In genomic region chr10:128933976-128934721, GRCm38 (mm10) we compare ENCODE assay signal across 8 mouse cellular contexts. TPM values are rescaled to one million over a fixed set of nuclear protein-coding genes. Genes with fewer than 3 reads are reported as not detected.
DNase-seq lines count a peak whose midpoint lies in the region; ATAC-seq and TF ChIP-seq lines count a peak whose summit lies in the region.

No protein-coding gene starts in this region.

- no peak for TF ChIP-seq CTCF in kidney, postnatal 0 days (IDR thresholded peaks at IDR 0.05; ENCODE audit: low read depth)

- H3K4me2 ChIP-seq in kidney, postnatal 0 days (ENCODE audit: low read length): peak overlapping the region; percentile 71
- peak overlapping the region; percentile 78 for H3K4me2 ChIP-seq in hindbrain, embryonic 13.5 days
- peak overlapping the region; percentile 88 for H3K4me2 ChIP-seq in midbrain, embryonic 15.5 days

- H3K36me3 ChIP-seq in kidney, postnatal 0 days (ENCODE audit: insufficient read depth, low read length): no peaks in the 10 kb centered on the region
- no peaks in the 10 kb centered on the region for H3K36me3 ChIP-seq in hindbrain, embryonic 13.5 days
- H3K36me3 ChIP-seq in midbrain, embryonic 15.5 days (replicated peaks): no peaks in the 10 kb centered on the region

- ATAC-seq in kidney, postnatal 0 days (replicated peaks; ENCODE audit: low FRiP score, low read depth): no peak
- 0 out of 2 replicates have a peak, but pooled peaks have one; percentile 7 for ATAC-seq in hindbrain, embryonic 13.5 days (ENCODE audit: low FRiP score)
- peak; percentile 51 for ATAC-seq in midbrain, embryonic 15.5 days (replicated peaks)

- DNase-seq in kidney, postnatal 0 days (ENCODE audit: low spot score): no peak
- no peak for DNase-seq in kidney, adult 9 months
- peak; percentile 53 to 59 for DNase-seq in cerebellum, postnatal 25 days
- no peak for DNase-seq in thymus, postnatal 0 days (ENCODE audit: low spot score)
- DNase-seq in adrenal gland, postnatal 14 days: no peak
- no peak for DNase-seq in layer of hippocampus, postnatal 14 days (ENCODE audit: low spot score in 2 of 2)

- peak overlapping the region; percentile 36; the same call in 1 of the 2 replicates for H3K9ac ChIP-seq in kidney, postnatal 0 days (ENCODE audit: low read depth, low read length)
- H3K9ac ChIP-seq in hindbrain, embryonic 13.5 days: peak overlapping the region; percentile 64
- H3K9ac ChIP-seq in midbrain, embryonic 15.5 days: peak overlapping the region; percentile 40; the same call in 1 of the 2 replicates

- H3K9me3 ChIP-seq in kidney, postnatal 0 days (replicated peaks; ENCODE audit: low read length): no peaks in the 10 kb centered on the region
- no peaks in the 10 kb centered on the region for H3K9me3 ChIP-seq in hindbrain, embryonic 13.5 days
- no peaks in the 10 kb centered on the region for H3K9me3 ChIP-seq in midbrain, embryonic 15.5 days

- H3K27me3 ChIP-seq in kidney, postnatal 0 days (ENCODE audit: insufficient read depth, low read length): peaks cover 29% of the 10 kb centered on the region
- H3K27me3 ChIP-seq in hindbrain, embryonic 13.5 days: peaks cover 74% of the 10 kb centered on the region
- H3K27me3 ChIP-seq in midbrain, embryonic 15.5 days (replicated peaks): peaks cover 57% of the 10 kb centered on the region

- H3K4me3 ChIP-seq in kidney, postnatal 0 days (replicated peaks; ENCODE audit: low read depth, low read length): peak overlapping the region; percentile 35
- H3K4me3 ChIP-seq in hindbrain, embryonic 13.5 days: peak overlapping the region; percentile 47
- H3K4me3 ChIP-seq in midbrain, embryonic 15.5 days: peak overlapping the region; percentile 45

- no peak overlapping the region for H3K27ac ChIP-seq in kidney, postnatal 0 days
- peak overlapping the region; percentile 9; the same call in 1 of the 2 replicates for H3K27ac ChIP-seq in hindbrain, embryonic 13.5 days
- H3K27ac ChIP-seq in midbrain, embryonic 15.5 days: no peak overlapping the region

- WGBS in kidney, postnatal 0 days: 3% methylated on average over 21 of the region's 21 CpGs
- 3% methylated on average over 21 of the region's 21 CpGs for WGBS in hindbrain, embryonic 13.5 days
- WGBS in midbrain, embryonic 15.5 days: 3% methylated on average over 21 of the region's 21 CpGs

- H3K4me1 ChIP-seq in kidney, postnatal 0 days (replicated peaks; ENCODE audit: insufficient read depth, low read length): peaks cover 4% of the 10 kb centered on the region; the same call in 1 of the 2 replicates
- H3K4me1 ChIP-seq in hindbrain, embryonic 13.5 days (replicated peaks): peaks cover 16% of the 10 kb centered on the region
- peaks cover 10% of the 10 kb centered on the region for H3K4me1 ChIP-seq in midbrain, embryonic 15.5 days

RNA-seq across cellular contexts. Expression of gene Itga7, which starts 0.5 kb away (rescaled TPM):
- polyA plus RNA-seq in kidney, postnatal 0 days (2015; fragmentation: Nextera tagmentation; extraction: Ambion mirVana): 3.8 TPM in 2 replicates
- polyA plus RNA-seq in hindbrain, embryonic 13.5 days (2015; fragmentation: Nextera tagmentation; extraction: Ambion mirVana): 5.2 and 6.3 TPM in 2 replicates
- 5.1 and 5.5 TPM in 2 replicates for polyA plus RNA-seq in midbrain, embryonic 15.5 days (2015; fragmentation: Nextera tagmentation; extraction: Ambion mirVana)
- 2.4 and 2.5 TPM in 2 replicates for polyA plus RNA-seq in thymus, postnatal 0 days (2015; fragmentation: Nextera tagmentation; extraction: Ambion mirVana)
- 18.7 and 19.0 TPM in 2 replicates for total RNA-seq in adrenal gland, postnatal 14 days (2021)
- 10 to 100 TPM; 28.1 to 28.5 TPM for total RNA-seq in layer of hippocampus, postnatal 14 days (2021)

RNA-seq across cellular contexts. Expression of gene Bloc1s1, which starts 10.3 kb away (rescaled TPM):
- polyA plus RNA-seq in kidney, postnatal 0 days (2015; fragmentation: Nextera tagmentation; extraction: Ambion mirVana): 272 and 276 TPM in 2 replicates
- 281 and 286 TPM in 2 replicates for polyA plus RNA-seq in hindbrain, embryonic 13.5 days (2015; fragmentation: Nextera tagmentation; extraction: Ambion mirVana)
- polyA plus RNA-seq in midbrain, embryonic 15.5 days (2015; fragmentation: Nextera tagmentation; extraction: Ambion mirVana): 259 and 262 TPM in 2 replicates
- polyA plus RNA-seq in thymus, postnatal 0 days (2015; fragmentation: Nextera tagmentation; extraction: Ambion mirVana): 251 and 253 TPM in 2 replicates
- 220 TPM in 2 replicates for total RNA-seq in adrenal gland, postnatal 14 days (2021)
- 10 to 100 TPM; 96.9 to 98.1 TPM for total RNA-seq in layer of hippocampus, postnatal 14 days (2021)

RNA-seq across cellular contexts. Expression of gene Rdh5, which starts 11.5 kb away (rescaled TPM):
- polyA plus RNA-seq in kidney, postnatal 0 days (2015; fragmentation: Nextera tagmentation; extraction: Ambion mirVana): 12.9 and 15.0 TPM in 2 replicates
- 16.6 and 19.3 TPM in 2 replicates for polyA plus RNA-seq in hindbrain, embryonic 13.5 days (2015; fragmentation: Nextera tagmentation; extraction: Ambion mirVana)
- 12.9 and 15.4 TPM in 2 replicates for polyA plus RNA-seq in midbrain, embryonic 15.5 days (2015; fragmentation: Nextera tagmentation; extraction: Ambion mirVana)
- 6.3 and 7.1 TPM in 2 replicates for polyA plus RNA-seq in thymus, postnatal 0 days (2015; fragmentation: Nextera tagmentation; extraction: Ambion mirVana)
- 10.9 and 15.5 TPM in 2 replicates for total RNA-seq in adrenal gland, postnatal 14 days (2021)
- total RNA-seq in layer of hippocampus, postnatal 14 days (2021): 1 to 10 TPM; 8.1 to 8.8 TPM

RNA-seq across cellular contexts. Expression of gene Mettl7b, which starts 26.6 kb away (rescaled TPM):
- polyA plus RNA-seq in kidney, postnatal 0 days (2015; fragmentation: Nextera tagmentation; extraction: Ambion mirVana): 59.9 and 69.3 TPM in 2 replicates
- polyA plus RNA-seq in hindbrain, embryonic 13.5 days (2015; fragmentation: Nextera tagmentation; extraction: Ambion mirVana): not detected in 2 replicates
- not detected in 2 replicates for polyA plus RNA-seq in midbrain, embryonic 15.5 days (2015; fragmentation: Nextera tagmentation; extraction: Ambion mirVana)
- polyA plus RNA-seq in thymus, postnatal 0 days (2015; fragmentation: Nextera tagmentation; extraction: Ambion mirVana): 3.4 and 5.5 TPM in 2 replicates
- 0.83 and 37.1 TPM in 2 replicates for total RNA-seq in adrenal gland, postnatal 14 days (2021)
- total RNA-seq in layer of hippocampus, postnatal 14 days (2021): not detected

RNA-seq across cellular contexts. Expression of gene Cd63, which starts 33.4 kb away (rescaled TPM):
- 1,350 and 1,394 TPM in 2 replicates for polyA plus RNA-seq in kidney, postnatal 0 days (2015; fragmentation: Nextera tagmentation; extraction: Ambion mirVana)
- polyA plus RNA-seq in hindbrain, embryonic 13.5 days (2015; fragmentation: Nextera tagmentation; extraction: Ambion mirVana): 198 and 229 TPM in 2 replicates
- 154 and 184 TPM in 2 replicates for polyA plus RNA-seq in midbrain, embryonic 15.5 days (2015; fragmentation: Nextera tagmentation; extraction: Ambion mirVana)
- 172 and 183 TPM in 2 replicates for polyA plus RNA-seq in thymus, postnatal 0 days (2015; fragmentation: Nextera tagmentation; extraction: Ambion mirVana)
- 217 and 234 TPM in 2 replicates for total RNA-seq in adrenal gland, postnatal 14 days (2021)
- total RNA-seq in layer of hippocampus, postnatal 14 days (2021): 10 to 100 TPM; 76.7 to 86.1 TPM

Comparison
In these comparisons a context has a peak if more than half of its experiments do, and no peak if none do; other contexts are left out.
1. DNase-seq: peak in cerebellum, postnatal 25 days (2 of 2); none in kidney, postnatal 0 days (single experiment), kidney, adult 9 months (single experiment), thymus, postnatal 0 days (single experiment), adrenal gland, postnatal 14 days (single experiment) and layer of hippocampus, postnatal 14 days (0 of 2).
2. Peak in every context shown above with its lines, with median percentiles within 50 percentile points of each other: H3K4me2 ChIP-seq, H3K4me3 ChIP-seq and H3K9ac ChIP-seq.